ENCODE assay signal across 8 mouse cellular contexts in the genomic region with DNA sequence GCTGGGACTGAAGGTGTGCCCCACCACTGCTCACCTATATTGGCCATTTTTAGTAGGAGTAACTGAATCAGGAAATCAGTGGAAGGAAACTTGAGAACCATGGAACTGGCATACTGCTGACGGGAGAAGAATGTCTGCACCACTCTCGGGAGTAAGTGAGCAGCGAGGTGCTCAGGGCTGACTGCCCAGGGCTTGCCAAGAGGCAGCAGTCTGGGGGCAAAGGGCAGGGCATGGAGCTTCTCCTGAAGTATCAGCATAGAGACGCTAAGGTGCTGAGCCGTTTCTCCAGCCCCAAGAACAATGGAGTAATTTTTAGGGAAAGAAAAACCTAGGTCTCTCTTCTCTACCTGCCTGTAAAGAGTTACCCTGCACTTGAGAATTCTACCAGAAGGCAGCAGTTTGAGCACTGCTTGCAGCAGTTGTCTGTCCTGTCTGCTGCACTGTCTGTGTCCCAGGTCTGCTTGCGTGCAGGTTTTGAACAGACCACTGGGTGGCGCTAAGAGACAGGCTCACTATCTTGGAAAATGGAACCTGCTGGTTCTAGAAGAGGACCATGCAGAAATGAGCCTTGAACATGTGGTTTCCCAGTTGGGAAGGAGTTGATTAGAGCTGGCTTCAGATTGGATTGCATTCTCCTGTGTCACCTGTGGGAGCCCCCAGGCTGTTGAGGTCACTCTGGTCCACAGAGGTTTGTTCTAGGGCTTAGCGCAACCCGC. TPM values are rescaled to one million over a fixed set of nuclear protein-coding genes. Genes with fewer than 3 reads are reported as not detected.
DNase-seq lines count a peak whose midpoint lies in the region; ATAC-seq lines count a peak whose summit lies in the region.

No protein-coding gene starts in this region.

- H3K4me3 ChIP-seq in limb, embryonic 12.5 days (replicated peaks): no peak overlapping the region
- H3K4me3 ChIP-seq in midbrain, embryonic 16.5 days (ENCODE audit: low read depth, low read length): no peak overlapping the region

- H3K27ac ChIP-seq in limb, embryonic 12.5 days: no peak overlapping the region
- H3K27ac ChIP-seq in midbrain, embryonic 16.5 days (ENCODE audit: low read length): no peak overlapping the region

- DNase-seq in A20 (ENCODE audit: low read depth, low spot score): peak; percentile 67
- peak; percentile 87 for DNase-seq in adrenal gland, postnatal 10 days
- peak; percentile 74 for DNase-seq in embryo, embryonic 9.5 days (ENCODE audit: extremely low spot score)
- DNase-seq in gastrocnemius, postnatal 36 days: peak; percentile 71 to 75
- peak; percentile 80 to 84 for DNase-seq in kidney, adult 8-10 months
- peak; percentile 27 to 63 for DNase-seq in spleen, postnatal 14 days (ENCODE audit: low spot score in 2 of 2)

- H3K27me3 ChIP-seq in limb, embryonic 12.5 days: no peaks in the 10 kb centered on the region
- no peaks in the 10 kb centered on the region for H3K27me3 ChIP-seq in midbrain, embryonic 16.5 days (ENCODE audit: control insufficient read depth, insufficient read depth, low read depth, low read length)

- WGBS in limb, embryonic 12.5 days: 63% methylated on average over 9 of the region's 9 CpGs
- 64% methylated on average over 9 of the region's 9 CpGs for WGBS in midbrain, embryonic 16.5 days

- H3K4me1 ChIP-seq in limb, embryonic 12.5 days (replicated peaks): 0 out of 2 replicates have a peak, but pooled peaks cover 3% of the 10 kb centered on the region
- no peaks in the 10 kb centered on the region; the same call in 1 of the 2 replicates for H3K4me1 ChIP-seq in midbrain, embryonic 16.5 days (ENCODE audit: control insufficient read depth, insufficient read depth, low read length)

- H3K9ac ChIP-seq in limb, embryonic 12.5 days (replicated peaks): no peak overlapping the region
- no peak overlapping the region for H3K9ac ChIP-seq in midbrain, embryonic 16.5 days (ENCODE audit: low read depth, low read length)

- no peaks in the 10 kb centered on the region for H3K9me3 ChIP-seq in limb, embryonic 12.5 days
- H3K9me3 ChIP-seq in midbrain, embryonic 16.5 days (replicated peaks; ENCODE audit: control insufficient read depth, low read length, poor library complexity, severe bottlenecking): no peaks in the 10 kb centered on the region

- H3K4me2 ChIP-seq in limb, embryonic 12.5 days: no peak overlapping the region
- H3K4me2 ChIP-seq in midbrain, embryonic 16.5 days (ENCODE audit: low read length): no peak overlapping the region

- ATAC-seq in limb, embryonic 12.5 days (ENCODE audit: insufficient number of reproducible peaks, insufficient read depth, low FRiP score, low TSS enrichment, low read depth): 0 out of 2 replicates have a peak, but pooled peaks have one; percentile 34
- ATAC-seq in midbrain, embryonic 16.5 days: peak; percentile 49; the same call in 1 of the 2 replicates

- intact Hi-C loops in gastrocnemius, postnatal 36 days (cut with DNase I): loop anchor here (1.0 kb wide), 1 partner anchor 134 kb away; no protein-coding TSS in a partner anchor

- H3K36me3 ChIP-seq in limb, embryonic 12.5 days: peaks cover 91% of the 10 kb centered on the region
- H3K36me3 ChIP-seq in midbrain, embryonic 16.5 days (ENCODE audit: control insufficient read depth, insufficient read depth, low read length): peaks cover 11% of the 10 kb centered on the region

RNA-seq across cellular contexts. Expression of gene Gm20388, which starts 33.6 kb away (rescaled TPM):
- 1 to 10 TPM; 1.9 to 2.0 TPM for total RNA-seq in adrenal gland, postnatal 10 days (2021)
- 1 to 10 TPM; 6.8 to 7.8 TPM for total RNA-seq in gastrocnemius, postnatal 36 days (2021)
- polyA plus RNA-seq in limb, embryonic 12.5 days (2016; fragmentation: Nextera tagmentation; extraction: Ambion mirVana): not detected in 2 replicates
- polyA plus RNA-seq in midbrain, embryonic 16.5 days (2015; fragmentation: Nextera tagmentation; extraction: Ambion mirVana): 6.4 and 7.5 TPM in 2 replicates

RNA-seq across cellular contexts. Expression of gene Usp10, which starts 34.1 kb away (rescaled TPM):
- 100 to 1,000 TPM in 1 of 2 experiments, 10 to 100 TPM in 1; 92.2 to 106 TPM for total RNA-seq in adrenal gland, postnatal 10 days (2021)
- total RNA-seq in gastrocnemius, postnatal 36 days (2021): 10 to 100 TPM; 51.0 to 57.1 TPM
- 153 and 168 TPM in 2 replicates for polyA plus RNA-seq in limb, embryonic 12.5 days (2016; fragmentation: Nextera tagmentation; extraction: Ambion mirVana)
- polyA plus RNA-seq in midbrain, embryonic 16.5 days (2015; fragmentation: Nextera tagmentation; extraction: Ambion mirVana): 139 and 140 TPM in 2 replicates

RNA-seq across cellular contexts. Expression of gene Crispld2, which starts 48.0 kb away (rescaled TPM):
- total RNA-seq in adrenal gland, postnatal 10 days (2021): 1 to 10 TPM; 5.9 to 7.7 TPM
- total RNA-seq in gastrocnemius, postnatal 36 days (2021): 10 to 100 TPM in 1 of 2 experiments, 1 to 10 TPM in 1; 8.1 to 12.3 TPM
- 7.4 and 8.5 TPM in 2 replicates for polyA plus RNA-seq in limb, embryonic 12.5 days (2016; fragmentation: Nextera tagmentation; extraction: Ambion mirVana)
- polyA plus RNA-seq in midbrain, embryonic 16.5 days (2015; fragmentation: Nextera tagmentation; extraction: Ambion mirVana): 2.0 and 2.4 TPM in 2 replicates
